Comparison of ENCODE assay signal across 16 mouse cellular contexts in genomic region chr1:180938781-180939180, GRCm38 (mm10). TPM values are rescaled to one million over a fixed set of nuclear protein-coding genes. Genes with fewer than 3 reads are reported as not detected.
A peak's percentile ranks its signal among the peaks of the same experiment; 100 is the strongest.
DNase-seq lines count a peak whose midpoint lies in the region; ATAC-seq and TF ChIP-seq lines count a peak whose summit lies in the region.
"Not testable (repeated sequence)": the region's sequence is repeated elsewhere in the genome, so short reads cannot be mapped to it uniquely, and the experiment has no call there.
"Had no signal": no experiment of that assay in that cellular context is flagged by ENCODE, and none has a peak within 500 bp of the region (broad histone marks: within the 10 kb centered on the region; RNA-seq: fewer than 3 reads in every experiment).

No protein-coding gene starts in this region.

- not testable (repeated sequence) for H3K27ac ChIP-seq in gastrocnemius, adult 2 months; layer of hippocampus, adult 2 months; lung, postnatal 0 days (ENCODE audit: low read length); stomach, postnatal 0 days (replicated peaks)

- H3K4me3 ChIP-seq in E14TG2a.4 (replicated peaks; ENCODE audit: low read length); gastrocnemius, adult 2 months; layer of hippocampus, adult 2 months; lung, postnatal 0 days (ENCODE audit: low read depth, low read length); stomach, postnatal 0 days (ENCODE audit: low read depth, low read length): not testable (repeated sequence)

- not testable (repeated sequence) for H3K9me3 ChIP-seq in E14TG2a.4 (ENCODE audit: low read length); lung, postnatal 0 days (ENCODE audit: low read length); stomach, postnatal 0 days (ENCODE audit: control insufficient read depth, low read length)

- H3K4me2 ChIP-seq in lung, postnatal 0 days (replicated peaks; ENCODE audit: low read depth, low read length); stomach, postnatal 0 days (replicated peaks; ENCODE audit: low read depth): not testable (repeated sequence)

- not testable (repeated sequence) for TF ChIP-seq EP300 in lung, postnatal 0 days (IDR thresholded peaks at IDR 0.05); stomach, postnatal 0 days (optimal IDR thresholded peaks at IDR 0.05)

- peaks cover 27% of the 10 kb centered on the region for H3K36me3 ChIP-seq in E14TG2a.4 (ENCODE audit: insufficient read depth, low read length)
- H3K36me3 ChIP-seq in lung, postnatal 0 days (ENCODE audit: insufficient read depth, low read length); stomach, postnatal 0 days (ENCODE audit: control insufficient read depth, insufficient read depth, low read length): not testable (repeated sequence)

- H3K9ac ChIP-seq in lung, postnatal 0 days (replicated peaks; ENCODE audit: low read depth); stomach, postnatal 0 days (ENCODE audit: low read length): not testable (repeated sequence)

- WGBS in lung, postnatal 0 days, result 79% methylated on average over 2 of the region's 2 CpGs
- WGBS in stomach, postnatal 0 days, result 77% methylated on average over 2 of the region's 2 CpGs

- peaks cover 34% of the 10 kb centered on the region for H3K27me3 ChIP-seq in E14TG2a.4 (ENCODE audit: insufficient read depth, low read length)
- not testable (repeated sequence) for H3K27me3 ChIP-seq in lung, postnatal 0 days (replicated peaks; ENCODE audit: insufficient read depth, low read length); stomach, postnatal 0 days (ENCODE audit: control insufficient read depth, insufficient read depth, low read length)

- DNase-seq in gastrocnemius, adult 2 months; layer of hippocampus, adult 2 months (ENCODE audit: low spot score in 2 of 2); lung, postnatal 0 days (ENCODE audit: low spot score); stomach, postnatal 0 days (ENCODE audit: low spot score): not testable (repeated sequence)
- DNase-seq in induced T-regulatory cell, adult 2 months (ENCODE audit: low read depth), result peak; percentile 52

- ATAC-seq in lung, postnatal 0 days; stomach, postnatal 0 days (ENCODE audit: low FRiP score, low TSS enrichment): not testable (repeated sequence)

- intact Hi-C loops in gastrocnemius, adult 2 months (cut with DNase I), result not testable (repeated sequence)

- peaks cover 66% of the 10 kb centered on the region for H3K4me1 ChIP-seq in E14TG2a.4 (replicated peaks; ENCODE audit: low read depth, low read length)
- H3K4me1 ChIP-seq in lung, postnatal 0 days (ENCODE audit: insufficient read depth, low read depth, low read length), result not testable (repeated sequence)
- peaks cover 16% of the 10 kb centered on the region for H3K4me1 ChIP-seq in stomach, postnatal 0 days (replicated peaks; ENCODE audit: control insufficient read depth, insufficient read depth)

- peak; percentile 63 for TF ChIP-seq CTCF in E14TG2a.4 (conservative IDR thresholded peaks at IDR 0.05; ENCODE audit: low read length)
- TF ChIP-seq CTCF in gastrocnemius, adult 2 months (IDR thresholded peaks at IDR 0.05), result peak; percentile 19; the same call in 1 of the 2 replicates
- TF ChIP-seq CTCF in layer of hippocampus, adult 2 months (conservative IDR thresholded peaks at IDR 0.05), result peak; percentile 41
- peak; percentile 42 for TF ChIP-seq CTCF in lung, postnatal 0 days (IDR thresholded peaks at IDR 0.05)
- peak; percentile 30 for TF ChIP-seq CTCF in stomach, postnatal 0 days (IDR thresholded peaks at IDR 0.05; ENCODE audit: low read depth)

RNA-seq across cellular contexts. Expression of gene Tmem63a, which starts 3.4 kb away (rescaled TPM):
- 10 to 100 TPM; 13.9 to 14.5 TPM for total RNA-seq in gastrocnemius, adult 2 months (2021)
- 10 to 100 TPM; 20.4 to 23.8 TPM for total RNA-seq in layer of hippocampus, adult 2 months (2021)
- 22.7 and 25.1 TPM in 2 replicates for polyA plus RNA-seq in lung, postnatal 0 days (2015; fragmentation: Nextera tagmentation; extraction: Ambion mirVana)
- polyA plus RNA-seq in stomach, postnatal 0 days (2015; fragmentation: Nextera tagmentation; extraction: Ambion mirVana), result 35.2 and 36.7 TPM in 2 replicates

RNA-seq across cellular contexts. Expression of gene Lefty1, which starts 4.0 kb away (rescaled TPM):
- total RNA-seq in gastrocnemius, adult 2 months (2021), result under 1 TPM; 0.22 to 0.33 TPM
- total RNA-seq in layer of hippocampus, adult 2 months (2021), result 10 to 100 TPM; 11.4 to 12.9 TPM
- 1.1 and 2.1 TPM in 2 replicates for polyA plus RNA-seq in lung, postnatal 0 days (2015; fragmentation: Nextera tagmentation; extraction: Ambion mirVana)
- 6.1 TPM in 2 replicates for polyA plus RNA-seq in stomach, postnatal 0 days (2015; fragmentation: Nextera tagmentation; extraction: Ambion mirVana)
- total RNA-seq: forebrain, postnatal 0 days; G1E had no signal
- polyA plus RNA-seq: CD4-positive, CD25-positive, alpha-beta regulatory T cell, adult 4 months; G1E had no signal

RNA-seq across cellular contexts. Expression of gene Pycr2, which starts 34.7 kb away (rescaled TPM):
- 10 to 100 TPM; 10.3 to 11.7 TPM for total RNA-seq in gastrocnemius, adult 2 months (2021)
- total RNA-seq in layer of hippocampus, adult 2 months (2021), result 10 to 100 TPM; 42.9 to 44.9 TPM
- 51.9 and 57.5 TPM in 2 replicates for polyA plus RNA-seq in lung, postnatal 0 days (2015; fragmentation: Nextera tagmentation; extraction: Ambion mirVana)
- 62.6 and 63.7 TPM in 2 replicates for polyA plus RNA-seq in stomach, postnatal 0 days (2015; fragmentation: Nextera tagmentation; extraction: Ambion mirVana)

RNA-seq across cellular contexts. Expression of gene Lefty2, which starts 45.9 kb away (rescaled TPM):
- not detected for total RNA-seq in gastrocnemius, adult 2 months (2021)
- 1 to 10 TPM; 1.4 to 2.0 TPM for total RNA-seq in layer of hippocampus, adult 2 months (2021)
- polyA plus RNA-seq in lung, postnatal 0 days (2015; fragmentation: Nextera tagmentation; extraction: Ambion mirVana), result 0.16 TPM in 1 of 2 replicates, not detected in the other
- polyA plus RNA-seq in stomach, postnatal 0 days (2015; fragmentation: Nextera tagmentation; extraction: Ambion mirVana), result 0.13 and 0.15 TPM in 2 replicates
- total RNA-seq: common myeloid progenitor, adult 5-6 weeks; gastrocnemius, adult 8-10 months; gastrocnemius, postnatal 25 days; heart, adult 18-20 months; heart, postnatal 25 days; hematopoietic stem cell, adult 5-6 weeks had no signal
- polyA plus RNA-seq: CD4-positive, CD25-positive, alpha-beta regulatory T cell, adult 4 months; forebrain, embryonic 11.5 days; G1E had no signal

Comparison
In these comparisons a context has a peak if more than half of its experiments do, and no peak if none do; other contexts are left out.
1. RNA of gene Lefty1, which starts 4.0 kb away (total RNA-seq): 11.4 to 12.9 TPM in layer of hippocampus, adult 2 months; 0.22 to 0.33 TPM in gastrocnemius, adult 2 months; every median in the first group is over 4 times any median in the second.
2. Peak in every context shown above with its lines, with median percentiles within 50 percentile points of each other: CTCF ChIP-seq.